Mouse (Mus musculus): ENCODE results near the gene R3hdm4.

R3hdm4 gene

DNA sequence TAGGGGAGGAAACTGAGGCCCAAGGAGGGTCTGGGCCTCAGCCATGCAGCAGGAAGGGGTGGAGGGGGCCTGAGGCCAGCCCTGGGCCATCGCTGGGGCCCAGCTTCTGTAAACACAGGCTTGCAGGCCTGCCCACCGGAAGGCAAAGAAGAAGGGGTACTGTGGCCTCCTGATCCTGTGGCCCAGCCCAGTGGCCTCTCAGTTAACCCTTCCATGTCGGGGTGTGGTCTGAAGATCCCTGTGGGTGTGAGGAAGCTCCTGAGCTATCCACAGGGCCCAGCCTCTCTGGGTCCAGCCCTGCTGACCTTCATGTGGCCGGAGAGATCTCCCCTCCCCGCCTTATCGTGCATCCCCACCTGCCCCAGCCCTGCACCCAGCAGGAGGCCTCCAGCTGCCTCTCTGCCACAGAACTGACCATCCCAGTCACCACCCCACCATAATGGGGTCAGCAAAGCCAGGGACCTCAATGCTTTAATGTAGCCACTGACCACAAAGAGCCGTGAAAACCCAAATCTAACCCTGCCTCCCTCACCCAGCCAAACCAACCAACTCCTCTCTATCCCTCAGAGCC, 25.8 kb upstream of the R3hdm4 start:
- in situ Hi-C loops (cut with MboI; ENCODE audit: unreplicated experiment in 2 of 2), result no loop called here

GRCm38 (mm10) chr10:79945507-79946234, 24.7 kb upstream of the R3hdm4 start:
- in situ Hi-C loops (cut with MboI; ENCODE audit: unreplicated experiment in 2 of 2), result no loop called here

GRCm38 (mm10) chr10:79943471-79943901, 22.5 kb upstream of the R3hdm4 start:
- in situ Hi-C loops (cut with MboI; ENCODE audit: unreplicated experiment in 2 of 2), result no loop called here

DNA sequence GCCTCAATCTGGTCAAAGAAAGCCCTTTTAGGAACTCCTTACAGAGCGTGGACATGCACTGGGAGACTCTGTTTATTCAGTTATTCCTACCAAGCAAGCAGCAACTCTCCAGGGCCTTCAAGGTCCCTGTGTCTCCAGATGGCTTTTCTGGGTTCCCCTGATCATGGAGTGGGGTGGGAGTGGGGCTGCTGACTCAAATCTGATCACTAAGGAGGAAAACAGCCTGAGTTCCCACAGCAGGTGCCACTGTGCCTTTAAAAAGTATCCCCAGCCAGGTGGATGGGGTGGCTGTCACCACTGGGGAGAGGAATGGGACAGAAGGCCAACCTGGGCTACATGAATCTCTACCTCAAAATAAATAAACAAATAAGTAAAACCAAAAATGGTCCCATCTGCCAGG, 22.0 kb upstream of the R3hdm4 start:
- in situ Hi-C loops (cut with MboI; ENCODE audit: unreplicated experiment in 2 of 2), result no loop called here

- in situ Hi-C loops (cut with MboI; ENCODE audit: unreplicated experiment in 2 of 2), result no loop called here
Measured at GRCm38 (mm10) chr10:79940749-79941148, 19.7 kb upstream of the R3hdm4 start.

GRCm38 (mm10) chr10:79937775-79938526, 16.9 kb upstream of the R3hdm4 start:
- in situ Hi-C loops (cut with MboI; ENCODE audit: unreplicated experiment in 2 of 2), result no loop called here

DNA sequence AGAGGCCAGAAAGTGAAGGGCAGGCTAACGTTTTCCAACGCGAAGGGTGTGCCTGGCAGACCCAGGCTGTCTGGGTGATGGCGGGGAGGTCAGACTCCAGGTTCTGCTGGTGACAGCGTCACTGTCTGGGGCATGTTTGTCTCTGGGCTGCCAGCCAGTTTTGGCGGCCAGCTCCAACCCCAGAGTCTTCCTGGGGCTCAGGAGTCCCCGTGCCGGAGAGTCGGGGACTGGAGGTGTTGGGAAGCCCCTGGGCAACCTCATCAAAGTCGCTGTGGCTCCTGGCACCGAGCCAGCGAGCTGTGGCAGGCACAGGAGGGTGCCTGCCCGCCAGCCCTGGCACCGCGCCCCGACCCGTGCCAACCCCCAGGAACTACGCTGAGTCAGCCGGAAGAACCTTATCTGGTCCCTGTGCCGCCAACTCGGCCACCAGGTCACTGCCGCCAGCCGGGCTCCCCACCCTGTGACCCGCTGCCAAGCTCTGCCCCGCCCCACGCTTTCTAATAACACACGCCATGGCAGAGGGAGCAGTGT, 16.0 kb upstream of the R3hdm4 start:
- in situ Hi-C loops (cut with MboI; ENCODE audit: unreplicated experiment in 2 of 2), result no loop called here

DNA sequence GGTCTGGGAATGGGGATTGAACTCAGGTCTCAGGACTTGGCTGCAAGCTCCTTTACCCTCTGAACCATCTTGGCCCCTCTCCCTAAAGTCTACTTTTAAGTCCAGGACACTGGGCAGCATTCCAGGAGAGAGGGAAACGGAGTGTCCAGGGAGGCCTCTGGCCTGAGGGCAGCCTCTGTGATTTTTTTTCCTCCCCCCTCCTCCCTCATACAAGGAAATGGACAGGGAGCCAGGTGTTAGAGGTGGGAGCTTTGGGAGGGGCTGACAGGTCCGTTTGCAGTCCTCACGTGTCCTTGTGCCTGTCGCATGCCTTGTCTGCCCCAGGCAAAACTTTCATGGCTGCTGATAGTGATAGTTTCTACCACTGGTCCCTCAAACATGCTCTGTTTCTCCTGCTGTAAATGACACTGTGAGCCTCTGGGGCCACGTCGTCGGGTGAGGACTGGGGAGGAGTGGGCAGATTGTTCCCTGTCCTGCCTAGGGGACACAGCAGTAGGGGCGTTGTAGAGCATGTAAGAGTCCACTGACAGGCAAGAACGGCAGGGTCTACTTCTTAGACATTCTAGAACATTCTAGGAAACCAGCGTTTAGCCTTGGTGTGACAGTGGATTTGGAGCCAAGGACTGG, 15.4 kb upstream of the R3hdm4 start:
- in situ Hi-C loops (cut with MboI; ENCODE audit: unreplicated experiment in 2 of 2), result no loop called here

DNA sequence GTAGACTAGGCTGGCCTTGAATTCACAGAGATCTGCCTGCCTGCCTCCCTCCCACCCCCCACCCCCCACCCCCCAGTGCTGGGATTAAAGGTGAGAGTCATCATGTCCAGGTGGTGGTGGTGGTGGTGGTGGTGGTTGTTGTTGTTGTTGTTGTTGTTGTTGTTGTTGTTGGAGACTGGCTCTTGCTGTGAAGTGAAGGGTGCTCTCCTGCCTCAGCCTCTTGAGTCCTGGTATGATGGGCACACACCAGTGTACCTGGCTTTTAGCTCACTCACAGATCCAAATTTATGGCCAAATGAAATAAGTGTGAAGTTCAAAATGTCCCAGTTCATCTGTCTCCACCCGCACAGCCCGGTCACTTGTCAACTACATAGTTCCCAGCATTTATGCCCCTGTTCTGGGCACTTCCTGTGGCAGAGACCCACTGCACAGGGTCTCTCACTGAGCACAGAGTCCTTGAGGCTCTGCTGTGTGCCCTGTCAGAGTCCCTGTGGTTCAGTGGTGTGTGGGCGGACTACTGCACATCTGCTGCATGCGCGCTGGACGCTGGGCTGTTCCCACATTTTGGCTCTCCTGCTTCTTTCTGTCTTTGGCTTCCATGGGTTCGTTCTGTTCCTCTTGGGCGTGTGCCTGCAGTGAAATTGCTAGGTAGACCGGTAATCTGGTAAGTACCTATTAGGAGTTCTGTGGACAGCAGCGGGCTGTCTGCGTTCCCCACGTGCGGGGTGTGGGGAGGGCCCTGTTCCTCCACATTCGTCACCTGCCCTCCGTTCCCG, 14.0 kb upstream of the R3hdm4 start:
- in situ Hi-C loops (cut with MboI; ENCODE audit: unreplicated experiment in 2 of 2), result no loop called here

DNA sequence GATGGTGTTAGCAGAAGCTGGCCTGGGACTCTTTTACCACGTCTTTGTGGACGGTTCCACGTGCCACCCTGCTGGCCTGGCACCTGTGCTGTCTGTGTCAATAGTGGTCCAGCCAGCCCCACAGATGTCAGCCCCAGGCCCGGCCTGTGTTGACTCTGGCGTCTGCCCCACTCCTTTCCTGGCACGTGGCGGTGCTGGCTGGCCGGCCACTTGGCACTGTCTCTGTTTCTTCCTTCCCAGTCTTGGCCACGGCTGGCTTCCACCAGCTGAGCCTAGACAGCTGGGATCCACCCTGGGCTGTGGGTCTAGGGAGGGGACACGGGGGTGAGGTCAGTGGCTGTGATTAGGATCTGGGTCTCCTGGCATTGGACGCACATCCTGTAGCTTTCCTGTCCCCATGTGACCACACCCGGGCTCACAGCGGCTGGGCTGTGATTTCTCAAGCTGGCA, 13.3 kb upstream of the R3hdm4 start:
- in situ Hi-C loops (cut with MboI; ENCODE audit: unreplicated experiment in 2 of 2), result no loop called here

DNA sequence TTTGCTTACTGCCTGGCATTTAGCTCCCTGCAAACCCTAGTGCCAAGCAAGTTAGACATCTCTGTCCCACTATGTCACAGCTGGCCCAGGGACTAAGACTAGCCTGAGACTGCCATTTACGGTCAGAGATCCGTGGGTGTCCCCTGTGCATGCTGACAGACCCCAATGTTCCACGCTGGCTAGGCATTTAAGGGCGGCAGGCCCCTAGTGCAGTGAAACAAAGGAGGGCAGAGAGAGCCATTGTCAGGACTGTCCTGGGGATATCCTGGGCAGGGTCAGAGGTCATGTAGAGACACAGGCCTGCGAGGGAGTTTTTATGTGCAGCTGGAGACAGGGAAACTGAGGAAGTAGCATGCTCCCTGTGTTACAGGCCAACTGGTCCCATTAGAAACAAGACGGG, 12.9 kb upstream of the R3hdm4 start:
- in situ Hi-C loops (cut with MboI; ENCODE audit: unreplicated experiment in 2 of 2), result no loop called here

GRCm38 (mm10) chr10:79933145-79933679, 12.2 kb upstream of the R3hdm4 start:
- in situ Hi-C loops (cut with MboI; ENCODE audit: unreplicated experiment in 2 of 2), result no loop called here

GRCm38 (mm10) chr10:79932736-79933135, 11.7 kb upstream of the R3hdm4 start:
- in situ Hi-C loops (cut with MboI; ENCODE audit: unreplicated experiment in 2 of 2), result no loop called here

DNA sequence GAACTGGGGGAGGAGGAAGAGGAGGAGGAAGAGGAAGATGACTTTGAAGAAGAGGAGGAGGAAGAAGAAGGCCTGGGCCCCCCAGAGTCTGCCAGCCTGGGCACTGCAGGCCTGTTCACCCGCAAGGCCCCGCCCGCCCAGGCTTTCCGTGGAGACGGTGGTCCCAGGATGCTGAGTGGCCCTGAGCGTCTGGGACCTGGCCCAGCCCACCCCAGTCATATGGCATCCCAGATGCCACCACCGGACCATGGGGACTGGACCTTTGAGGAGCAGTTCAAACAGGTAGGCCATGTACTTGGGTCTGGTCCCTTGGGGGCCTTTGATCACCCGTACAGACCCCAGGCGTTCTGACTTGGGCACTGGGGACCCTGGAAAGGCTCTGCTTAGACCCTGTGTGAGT, 10.8 kb upstream of the R3hdm4 start:
- in situ Hi-C loops (cut with MboI; ENCODE audit: unreplicated experiment in 2 of 2), result no loop called here

DNA sequence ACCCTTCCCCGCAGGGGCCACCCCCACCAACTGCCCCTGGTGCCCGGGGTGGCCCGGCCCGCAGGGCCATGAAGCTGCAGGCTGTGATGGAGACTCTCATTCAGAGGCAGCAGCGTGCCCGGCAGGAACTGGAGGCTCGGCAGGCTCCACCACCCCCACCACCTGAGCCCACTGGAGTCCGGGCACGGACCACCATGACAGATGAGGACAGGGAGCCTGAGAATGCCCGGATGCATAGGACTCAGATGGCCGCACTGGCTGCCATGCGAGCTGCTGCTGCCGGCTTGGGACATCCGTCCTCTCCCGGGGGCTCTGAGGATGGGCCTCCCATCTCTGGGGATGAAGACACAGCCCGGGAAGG, 9.8 kb upstream of the R3hdm4 start:
- in situ Hi-C loops (cut with MboI; ENCODE audit: unreplicated experiment in 2 of 2), result no loop called here

- in situ Hi-C loops (cut with MboI; ENCODE audit: unreplicated experiment in 2 of 2), result no loop called here
Measured at GRCm38 (mm10) chr10:79929967-79930825, 9.2 kb upstream of the R3hdm4 start.

DNA sequence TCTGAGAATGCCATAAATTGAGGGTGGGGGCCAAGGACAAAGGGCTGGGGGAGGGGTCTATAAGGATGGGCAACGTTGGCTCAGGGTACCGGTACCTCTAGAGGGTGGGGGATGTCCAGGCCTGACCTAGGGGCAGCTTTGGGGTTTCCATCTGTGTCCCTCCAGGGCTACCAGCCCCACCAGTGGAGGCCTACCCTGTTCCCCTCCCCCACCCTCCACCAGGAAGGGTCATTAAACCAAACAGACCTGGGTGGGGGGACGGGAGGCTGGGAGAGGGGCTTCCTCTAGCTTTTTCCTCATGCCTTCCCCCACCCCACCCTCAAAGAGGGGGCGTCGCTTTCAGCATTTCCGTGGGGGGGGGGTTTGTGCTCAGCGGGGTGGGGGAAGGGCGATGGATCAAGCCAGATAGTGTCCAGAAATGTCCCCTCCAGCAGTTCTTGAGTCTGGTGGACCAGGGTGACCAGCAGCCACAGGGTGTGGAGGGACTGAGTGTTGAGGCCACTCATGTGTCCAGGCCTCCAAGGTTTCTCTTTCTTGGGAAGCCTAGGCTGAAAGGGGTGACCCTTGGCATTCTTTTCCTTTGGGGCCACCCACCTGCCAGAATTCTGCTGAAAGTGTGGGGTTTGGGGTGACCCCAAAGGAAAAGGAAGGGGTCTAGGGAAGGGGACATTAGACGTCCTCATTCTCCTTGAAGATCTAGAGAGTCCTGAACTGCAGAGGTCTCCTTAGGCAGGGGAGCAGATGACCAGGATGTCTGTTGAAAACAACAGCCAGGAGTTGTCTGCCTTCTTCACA, 8.1 kb upstream of the R3hdm4 start:
- in situ Hi-C loops (cut with MboI; ENCODE audit: unreplicated experiment in 2 of 2), result no loop called here

DNA sequence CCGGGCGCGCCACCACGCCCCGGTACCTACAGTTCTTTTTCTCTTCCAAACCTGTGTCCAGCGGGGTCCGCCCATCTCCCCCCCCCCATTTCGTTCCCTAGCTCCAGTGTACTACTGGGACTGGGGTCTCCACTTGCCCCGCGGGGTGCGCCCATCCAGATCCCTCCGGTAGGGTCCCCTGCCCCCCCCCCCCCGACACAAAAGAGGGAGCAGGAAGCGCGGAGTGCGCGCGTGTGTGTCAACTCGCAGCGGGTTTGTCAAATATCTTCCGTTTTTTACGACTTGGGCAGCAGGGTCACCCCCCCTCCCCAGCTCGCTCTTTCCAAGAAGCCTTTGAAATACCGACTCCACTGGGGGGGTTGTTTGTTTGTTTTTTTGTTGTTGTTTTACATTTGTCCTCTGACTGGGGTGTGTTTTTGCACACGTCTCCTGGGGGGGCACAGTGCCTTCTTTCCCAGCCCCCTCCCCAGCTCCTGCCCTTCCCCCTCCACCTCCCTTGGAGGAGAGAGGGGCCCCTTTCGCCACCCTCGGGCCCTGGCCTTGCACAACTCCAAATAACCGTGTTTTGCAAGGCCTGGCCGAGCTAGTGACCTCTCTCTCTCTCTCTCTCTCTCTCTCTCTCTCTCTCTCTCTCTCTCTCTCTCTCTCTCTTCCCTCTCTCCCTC, 7.2 kb upstream of the R3hdm4 start:
- in situ Hi-C loops (cut with MboI; ENCODE audit: unreplicated experiment in 2 of 2), result no loop called here

All from v-Abl transformed pro-B cells (cell line).